In genomic region chr8:50276346-50276745, GRCm38 (mm10) we compare ENCODE assay signal across 22 mouse cellular contexts.
DNase-seq lines count a peak whose midpoint lies in the region; ATAC-seq and TF ChIP-seq lines count a peak whose summit lies in the region.
"Had no signal": no experiment of that assay in that cellular context is flagged by ENCODE, and none has a peak within 500 bp of the region (broad histone marks: within the 10 kb centered on the region; RNA-seq: fewer than 3 reads in every experiment).

No protein-coding gene starts in this region.

- H3K4me2 ChIP-seq in embryonic facial prominence, embryonic 14.5 days (ENCODE audit: low read depth, low read length): no peak overlapping the region
- no peak overlapping the region for H3K4me2 ChIP-seq in forebrain, postnatal 0 days (ENCODE audit: low read depth)
- H3K4me2 ChIP-seq: embryonic facial prominence, embryonic 12.5 days; heart, embryonic 12.5 days; hindbrain, embryonic 15.5 days had no signal

- H3K9ac ChIP-seq in embryonic facial prominence, embryonic 14.5 days (ENCODE audit: low read depth, low read length): no peak overlapping the region
- H3K9ac ChIP-seq in forebrain, postnatal 0 days: no peak overlapping the region
- H3K9ac ChIP-seq: embryonic facial prominence, embryonic 12.5 days; heart, embryonic 12.5 days; hindbrain, embryonic 15.5 days had no signal

- no peak for ATAC-seq in embryonic facial prominence, embryonic 14.5 days (ENCODE audit: low read depth)
- ATAC-seq in frontal cortex, adult (ENCODE audit: low TSS enrichment): peak; percentile 72; the same call in 1 of the 2 replicates
- ATAC-seq in forebrain, postnatal 0 days: peak; percentile 72
- ATAC-seq: CD4-positive, CD25-positive, alpha-beta regulatory T cell, adult 4 months; intestine, embryonic 16.5 days had no signal

- H3K4me3 ChIP-seq in embryonic facial prominence, embryonic 14.5 days (ENCODE audit: low read depth, low read length): no peak overlapping the region
- no peak overlapping the region for H3K4me3 ChIP-seq in embryonic facial prominence, embryonic 10.5 days
- no peak overlapping the region for H3K4me3 ChIP-seq in forebrain, postnatal 0 days (ENCODE audit: low read depth, low read length)
- H3K4me3 ChIP-seq in limb, embryonic 10.5 days: no peak overlapping the region
- H3K4me3 ChIP-seq: embryonic facial prominence, embryonic 12.5 days; gastrocnemius, adult 2 months; heart, embryonic 12.5 days; hindbrain, embryonic 15.5 days had no signal

- peak; percentile 11 for DNase-seq in embryonic facial prominence, embryonic 14.5 days (ENCODE audit: low spot score)
- no peak for DNase-seq in embryonic facial prominence, embryonic 10.5 days (ENCODE audit: low spot score)
- DNase-seq in frontal cortex, postnatal 14 days (ENCODE audit: low spot score in 2 of 2): no peak
- DNase-seq in layer of hippocampus, adult 8-10 months (ENCODE audit: low spot score in 2 of 2): peak; percentile 7 to 19
- no peak for DNase-seq in layer of hippocampus, postnatal 25 days (ENCODE audit: extremely low spot score in 1 of 2, low spot score in 1 of 2)
- peak; percentile 51 for DNase-seq in forebrain, postnatal 0 days
- no peak for DNase-seq in limb, embryonic 10.5 days (ENCODE audit: low spot score)
- DNase-seq: adrenal gland, postnatal 10 days; B cell, adult 2 months; cerebellum, adult 8-10 months; cerebellum, postnatal 14 days; embryo, embryonic 11 days; gastrocnemius, adult 2 months; gastrocnemius, postnatal 25 days; kidney, adult 8-10 months had no signal

- H3K9me3 ChIP-seq in embryonic facial prominence, embryonic 14.5 days (ENCODE audit: control insufficient read depth, low read length): no peaks in the 10 kb centered on the region; the same call in 1 of the 2 replicates
- H3K9me3 ChIP-seq in embryonic facial prominence, embryonic 10.5 days: no peaks in the 10 kb centered on the region
- H3K9me3 ChIP-seq in forebrain, postnatal 0 days (ENCODE audit: low read length): no peaks in the 10 kb centered on the region
- H3K9me3 ChIP-seq in limb, embryonic 10.5 days (replicated peaks): no peaks in the 10 kb centered on the region
- H3K9me3 ChIP-seq: embryonic facial prominence, embryonic 12.5 days; G1E; heart, embryonic 12.5 days; hindbrain, embryonic 15.5 days had no signal

- no peaks in the 10 kb centered on the region for H3K4me1 ChIP-seq in embryonic facial prominence, embryonic 14.5 days (ENCODE audit: control insufficient read depth, insufficient read depth, low read length)
- no peaks in the 10 kb centered on the region for H3K4me1 ChIP-seq in embryonic facial prominence, embryonic 10.5 days
- H3K4me1 ChIP-seq in forebrain, postnatal 0 days (ENCODE audit: insufficient read depth): 0 out of 2 replicates have a peak, but pooled peaks cover 3% of the 10 kb centered on the region
- H3K4me1 ChIP-seq in limb, embryonic 10.5 days: no peaks in the 10 kb centered on the region
- H3K4me1 ChIP-seq: embryonic facial prominence, embryonic 12.5 days; heart, embryonic 12.5 days; hindbrain, embryonic 15.5 days had no signal

- H3K36me3 ChIP-seq in embryonic facial prominence, embryonic 14.5 days (ENCODE audit: control insufficient read depth, insufficient read depth, low read length): no peaks in the 10 kb centered on the region
- H3K36me3 ChIP-seq in embryonic facial prominence, embryonic 10.5 days (replicated peaks): no peaks in the 10 kb centered on the region
- H3K36me3 ChIP-seq in forebrain, postnatal 0 days (ENCODE audit: insufficient read depth): no peaks in the 10 kb centered on the region
- H3K36me3 ChIP-seq in limb, embryonic 10.5 days: no peaks in the 10 kb centered on the region
- H3K36me3 ChIP-seq: embryonic facial prominence, embryonic 12.5 days; G1E; heart, embryonic 12.5 days; hindbrain, embryonic 15.5 days had no signal

- 65% methylated on average over 1 of the region's 1 CpGs for WGBS in embryonic facial prominence, embryonic 14.5 days
- 82% methylated on average over 1 of the region's 1 CpGs for WGBS in embryonic facial prominence, embryonic 10.5 days
- 38% methylated on average over 1 of the region's 1 CpGs for WGBS in forebrain, postnatal 0 days
- 76% methylated on average over 1 of the region's 1 CpGs for WGBS in limb, embryonic 10.5 days

- H3K27me3 ChIP-seq in embryonic facial prominence, embryonic 14.5 days (replicated peaks; ENCODE audit: control insufficient read depth, insufficient read depth, low read length): no peaks in the 10 kb centered on the region
- no peaks in the 10 kb centered on the region for H3K27me3 ChIP-seq in embryonic facial prominence, embryonic 10.5 days (replicated peaks; ENCODE audit: low read depth, poor library complexity, severe bottlenecking)
- H3K27me3 ChIP-seq in forebrain, postnatal 0 days (ENCODE audit: insufficient read depth, low read length): no peaks in the 10 kb centered on the region
- no peaks in the 10 kb centered on the region for H3K27me3 ChIP-seq in limb, embryonic 10.5 days (ENCODE audit: low read depth, poor library complexity, severe bottlenecking)
- H3K27me3 ChIP-seq: embryonic facial prominence, embryonic 12.5 days; heart, embryonic 12.5 days; hindbrain, embryonic 15.5 days had no signal

- TF ChIP-seq CTCF in forebrain, postnatal 0 days (IDR thresholded peaks at IDR 0.05; ENCODE audit: low read depth): no peak

- no peak overlapping the region for H3K27ac ChIP-seq in embryonic facial prominence, embryonic 14.5 days (replicated peaks; ENCODE audit: low read depth, low read length)
- H3K27ac ChIP-seq in embryonic facial prominence, embryonic 10.5 days (replicated peaks): no peak overlapping the region
- H3K27ac ChIP-seq in forebrain, postnatal 0 days (ENCODE audit: low read depth, low read length): no peak overlapping the region
- no peak overlapping the region for H3K27ac ChIP-seq in limb, embryonic 10.5 days
- H3K27ac ChIP-seq: embryonic facial prominence, embryonic 12.5 days; gastrocnemius, adult 2 months; hindbrain, embryonic 15.5 days had no signal

Comparison
In these comparisons a context has a peak if more than half of its experiments do, and no peak if none do; other contexts are left out.
1. DNase-seq: peak in embryonic facial prominence, embryonic 14.5 days (single experiment), layer of hippocampus, adult 8-10 months (2 of 2) and forebrain, postnatal 0 days (single experiment); none in embryonic facial prominence, embryonic 10.5 days (single experiment), frontal cortex, postnatal 14 days (0 of 2), layer of hippocampus, postnatal 25 days (0 of 2) and limb, embryonic 10.5 days (single experiment).